Mouse (Mus musculus): ENCODE results near the gene Lat.
"Not testable (repeated sequence)": the region's sequence is repeated elsewhere in the genome, so short reads cannot be mapped to it uniquely, and the experiment has no call there.

Lat gene

GRCm38 (mm10) chr7:126335556-126335955 is 33.8 kb downstream of the Lat start:
- in situ Hi-C loops (cut with MseI, MboI), result no loop called here

DNA sequence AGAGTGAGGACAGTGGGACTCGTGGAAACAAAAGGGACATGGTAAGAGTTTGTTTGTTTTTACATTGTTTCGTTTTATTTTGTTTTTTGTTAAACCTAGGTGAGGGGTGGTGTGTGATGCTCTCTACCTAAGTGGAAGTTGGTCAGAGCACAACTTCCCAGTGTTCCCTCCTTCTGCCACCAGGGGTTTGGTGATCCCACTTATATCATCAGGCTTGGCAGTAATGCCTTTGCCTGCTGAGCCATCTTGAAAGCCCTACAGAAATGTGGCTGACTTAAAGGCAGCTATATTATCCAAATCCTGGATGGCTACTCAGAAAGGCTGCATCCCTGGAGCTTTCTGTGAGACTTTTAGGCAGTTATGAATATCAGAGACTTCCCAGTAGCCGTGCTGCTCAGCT is 36.7 kb downstream of the Lat start:
- in situ Hi-C loops (cut with MseI, MboI), result no loop called here

DNA sequence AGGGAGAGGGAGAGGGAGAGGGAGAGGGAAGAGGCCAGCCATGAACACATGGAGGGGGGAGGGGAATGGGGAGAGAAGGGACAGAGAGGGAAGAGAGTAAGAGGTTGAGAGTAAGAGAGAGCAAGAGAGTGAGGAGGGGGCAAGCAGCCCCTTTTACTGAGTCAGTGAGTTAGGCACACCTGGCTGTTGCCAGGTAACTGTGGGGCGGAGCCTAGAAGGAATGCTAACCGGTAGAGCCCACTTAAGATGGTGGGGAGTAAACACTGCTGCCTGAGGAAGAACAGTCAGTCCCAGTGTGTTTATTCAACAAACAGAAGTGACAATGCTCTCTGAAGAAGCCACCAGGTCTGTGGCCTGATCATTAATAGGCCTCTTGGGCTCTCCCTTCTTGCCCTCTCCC is 38.7 kb downstream of the Lat start:
- in situ Hi-C loops (cut with MseI, MboI), result no loop called here

DNA sequence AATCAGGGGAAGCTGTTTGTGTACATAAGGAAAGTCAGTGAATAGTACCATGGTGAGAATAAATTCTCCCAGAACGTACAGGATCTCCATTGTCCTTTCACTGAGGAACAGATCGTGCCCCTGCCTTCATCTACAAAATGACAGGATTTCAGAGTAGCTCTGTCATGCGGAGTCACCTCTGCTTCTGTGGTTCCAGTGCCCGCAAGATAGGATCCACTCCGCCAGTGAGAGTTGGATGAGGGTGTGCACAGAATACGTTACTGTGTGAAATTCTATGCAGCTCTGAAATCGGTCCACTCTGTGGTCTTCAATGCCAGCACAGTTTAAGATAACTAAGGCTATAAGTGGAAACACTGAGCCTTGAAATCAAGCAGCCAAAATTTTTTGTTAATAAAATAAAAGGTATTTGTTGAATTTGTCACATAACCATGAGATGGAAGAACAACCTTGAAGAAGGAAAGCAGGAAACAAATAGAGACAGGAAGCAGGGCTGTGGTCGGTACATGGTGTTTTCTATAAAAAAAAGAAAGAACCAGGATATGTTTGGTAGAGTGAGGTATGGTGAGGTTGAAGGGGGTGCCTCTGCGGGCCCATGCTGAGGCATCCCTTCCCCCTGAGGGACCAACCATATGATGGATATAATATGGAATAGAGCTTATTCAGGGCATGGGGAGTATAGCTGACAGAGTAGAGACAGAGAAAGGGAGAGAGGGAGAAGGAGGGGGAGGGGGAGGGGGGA is 39.3 kb downstream of the Lat start:
- in situ Hi-C loops (cut with MseI, MboI), result no loop called here

- in situ Hi-C loops (cut with MseI, MboI), result not testable (repeated sequence)
Observed at GRCm38 (mm10) chr7:126328848-126329247, 40.5 kb downstream of the Lat start.

- in situ Hi-C loops (cut with MseI, MboI), result not testable (repeated sequence)
Observed at GRCm38 (mm10) chr7:126325576-126326273, 43.6 kb downstream of the Lat start.

GRCm38 (mm10) chr7:126324791-126325190 is 44.6 kb downstream of the Lat start:
- in situ Hi-C loops (cut with MseI, MboI), result loop anchor here (5.0 kb wide), 1 partner anchor 53 kb away; the partner anchor contains the start of gene Spns1 (in 2 of the 2)

DNA sequence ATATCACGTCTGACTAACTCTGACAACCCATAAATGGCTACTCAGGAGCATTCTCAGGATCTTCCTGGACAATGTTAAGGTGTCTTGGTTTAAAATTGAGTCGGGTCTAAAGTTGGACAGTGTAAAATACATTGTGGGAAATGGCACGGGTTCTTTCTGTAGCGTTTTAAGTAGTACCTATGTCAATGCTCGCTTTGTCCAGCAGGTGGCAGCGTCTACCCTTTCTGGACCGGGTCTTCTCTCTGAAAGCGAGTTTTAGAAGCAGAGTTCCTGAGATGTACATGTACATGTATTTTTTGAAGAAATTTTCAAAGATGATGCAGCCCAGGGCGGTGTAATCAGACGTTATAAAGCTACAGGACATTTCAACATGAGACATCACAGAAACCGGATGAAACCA is 45.6 kb downstream of the Lat start:
- in situ Hi-C loops (cut with MseI, MboI), result loop anchor here (5.0 kb wide), 1 partner anchor 54 kb away; the partner anchor contains the start of gene Spns1 (in 2 of the 2)

- in situ Hi-C loops (cut with MseI, MboI), result no loop called here
Observed at GRCm38 (mm10) chr7:126314273-126314672, 55.1 kb downstream of the Lat start.

All from mouse trophoblast stem cell (cell line).